Mouse (Mus musculus) heart, adult 9 months (tissue): ENCODE data around the gene Mesp2.
"Not testable (repeated sequence)": the region's sequence is repeated elsewhere in the genome, so short reads cannot be mapped to it uniquely, and the experiment has no call there.

Experiments used
- DNase-seq, 2 experiments: peaks; one replicate each; pipeline ENCODE4 v3.0.0; 2022; ENCODE audit warnings: low spot score in 2 of 2

The Mesp2 gene

GRCm38 (mm10) chr7:79810611-79811506 lies at the start of gene Mesp2:
Mesp2 (plus strand) TSS chr7:79810727.
- DNase-seq: peak; percentile 29 to 52

- DNase-seq: no peak
Measured at GRCm38 (mm10) chr7:79761124-79761876, 49.2 kb upstream of the Mesp2 start.

- DNase-seq: no peak
Measured at GRCm38 (mm10) chr7:79762106-79762505, 48.4 kb upstream of the Mesp2 start.

GRCm38 (mm10) chr7:79765991-79766390 lies 44.5 kb upstream of the Mesp2 start:
- no peak for DNase-seq

- DNase-seq: no peak
Measured at GRCm38 (mm10) chr7:79769664-79770063, 40.9 kb upstream of the Mesp2 start.

GRCm38 (mm10) chr7:79771561-79772512 lies 38.7 kb upstream of the Mesp2 start:
- no peak for DNase-seq

- peak; percentile 59 to 83 for DNase-seq
Measured at GRCm38 (mm10) chr7:79780647-79781626, 29.6 kb upstream of the Mesp2 start.

- DNase-seq: no peak
Measured at GRCm38 (mm10) chr7:79781826-79782515, 28.6 kb upstream of the Mesp2 start.

GRCm38 (mm10) chr7:79782516-79782855 lies 28.0 kb upstream of the Mesp2 start:
- DNase-seq: no peak

GRCm38 (mm10) chr7:79786295-79786694 lies 24.2 kb upstream of the Mesp2 start:
- peak; percentile 63 to 71 for DNase-seq

GRCm38 (mm10) chr7:79789812-79790211 lies 20.7 kb upstream of the Mesp2 start:
- DNase-seq: not testable (repeated sequence)

- no peak for DNase-seq
Measured at GRCm38 (mm10) chr7:79792635-79793421, 17.7 kb upstream of the Mesp2 start.

- DNase-seq: no peak
Measured at GRCm38 (mm10) chr7:79793688-79794087, 16.8 kb upstream of the Mesp2 start, which contains the start of gene Mesp1. Mesp1 (minus strand) TSS chr7:79793788.

- no peak for DNase-seq
Measured at GRCm38 (mm10) chr7:79798606-79799005, 11.9 kb upstream of the Mesp2 start.

- DNase-seq: peak; percentile 26 to 78
Measured at GRCm38 (mm10) chr7:79799048-79799447, 11.5 kb upstream of the Mesp2 start.

- DNase-seq: no peak
Measured at GRCm38 (mm10) chr7:79799506-79799905, 11.0 kb upstream of the Mesp2 start.

GRCm38 (mm10) chr7:79800336-79800735 lies 10.2 kb upstream of the Mesp2 start:
- DNase-seq: no peak

GRCm38 (mm10) chr7:79801391-79801790 lies 9.1 kb upstream of the Mesp2 start:
- DNase-seq: no peak

- DNase-seq: no peak
Measured at GRCm38 (mm10) chr7:79802037-79802436, 8.5 kb upstream of the Mesp2 start.
